Mouse (Mus musculus) midbrain, embryonic 10.5 days (tissue): Measurements from ENCODE around the gene Cldn7. TPM values are rescaled to one million over a fixed set of nuclear protein-coding genes. Genes with fewer than 3 reads are reported as not detected.
"Not testable (repeated sequence)": the region's sequence is repeated elsewhere in the genome, so short reads cannot be mapped to it uniquely, and the experiment has no call there.

Experiments
- DNase-seq: peaks from one replicate; pipeline ENCODE4 v3.0.0-alpha.2; 2017; ENCODE audit warnings: low spot score
- H3K27ac ChIP-seq: fragments of 300-500 bp; sonication (generic); replicated peaks from 2 replicates; pipeline ENCODE4 v1.5.1; 2016; ENCODE audit warnings: mild to moderate bottlenecking
- H3K27me3 ChIP-seq: fragments of 300-500 bp; sonication (generic); 2 replicates; pipeline ENCODE4 v1.6.1; 2016; ENCODE audit warnings: low read depth, mild to moderate bottlenecking; ENCODE audit not compliant: poor library complexity, severe bottlenecking
- H3K36me3 ChIP-seq: fragments of 300-500 bp; sonication (generic); 2 replicates; pipeline ENCODE4 v1.6.1; 2016; ENCODE audit warnings: mild to moderate bottlenecking, moderate library complexity
- H3K4me1 ChIP-seq: fragments of 300-500 bp; sonication (generic); 2 replicates; pipeline ENCODE4 v1.6.1; 2016
- H3K4me3 ChIP-seq: fragments of 300-500 bp; sonication (generic); 2 replicates; pipeline ENCODE4 v1.5.1; 2016; ENCODE audit warnings: mild to moderate bottlenecking, moderate library complexity
- H3K9me3 ChIP-seq: fragments of 300-500 bp; sonication (generic); replicated peaks from 2 replicates; pipeline ENCODE4 v1.6.1; 2016; ENCODE audit warnings: mild to moderate bottlenecking
- WGBS: fragments of 180-500 bp; shearing (Covaris S2); methylation state at CpG from one replicate; pipeline ENCODE4 v1.1.7; 2016; 5-methylcytosine and 5-hydroxymethylcytosine counted together
- polyA plus RNA-seq: library from polyadenylated mRNA; unstranded; fragments of >200 nt; fragmentation: Nextera tagmentation; extraction: Ambion mirVana; gene quantifications from 2 replicates; pipeline ENCODE4 v1.2.1, GENCODE M21; 2016

The Cldn7 gene
- polyA plus RNA-seq, 1 experiment from 2014 or later: 7.6 TPM

GRCm38 (mm10) chr11:69948763-69949150, 15.8 kb upstream of the Cldn7 start:
- peak overlapping the region; percentile 92 for H3K27ac ChIP-seq
- peak overlapping the region; percentile 56 for H3K4me3 ChIP-seq
- H3K27me3 ChIP-seq: peaks cover 15% of the 10 kb centered on the region
- DNase-seq: peak; percentile 90
- peaks cover 33% of the 10 kb centered on the region for H3K4me1 ChIP-seq
- H3K36me3 ChIP-seq: peaks cover 26% of the 10 kb centered on the region
- no peaks in the 10 kb centered on the region for H3K9me3 ChIP-seq
- WGBS: 0% methylated on average over 14 of the region's 14 CpGs

GRCm38 (mm10) chr11:69950807-69951459, 13.6 kb upstream of the Cldn7 start:
- DNase-seq: no peak
- peaks cover 15% of the 10 kb centered on the region for H3K27me3 ChIP-seq
- WGBS: 46% methylated on average over 4 of the region's 4 CpGs
- H3K36me3 ChIP-seq: 0 out of 2 replicates have a peak, but pooled peaks cover 5% of the 10 kb centered on the region
- H3K4me1 ChIP-seq: peaks cover 33% of the 10 kb centered on the region
- H3K27ac ChIP-seq: no peak overlapping the region
- H3K9me3 ChIP-seq: no peaks in the 10 kb centered on the region
- H3K4me3 ChIP-seq: no peak overlapping the region

- Histone ChIP-seq H3K36me3 (no peaks in the 10 kb centered on the region), H3K27me3 (peaks cover 4% of the 10 kb centered on the region), H3K4me3 (no peak overlapping the region), H3K4me1 (peaks cover 21% of the 10 kb centered on the region), H3K27ac (no peak overlapping the region), H3K9me3 (no peaks in the 10 kb centered on the region)
- no peak for DNase-seq
- 31% methylated on average over 1 of the region's 1 CpGs for WGBS
These were observed 12.3 kb upstream of the Cldn7 start for GRCm38 (mm10) chr11:69952274-69952673.

GRCm38 (mm10) chr11:69953267-69953915, 11.2 kb upstream of the Cldn7 start:
- H3K9me3 ChIP-seq: no peaks in the 10 kb centered on the region
- H3K36me3 ChIP-seq: no peaks in the 10 kb centered on the region
- no peak overlapping the region for H3K4me3 ChIP-seq
- no peak overlapping the region for H3K27ac ChIP-seq
- peaks cover 10% of the 10 kb centered on the region for H3K4me1 ChIP-seq
- no peak for DNase-seq
- no peaks in the 10 kb centered on the region; the same call in none of the 2 replicates for H3K27me3 ChIP-seq
- WGBS: 66% methylated on average over 11 of the region's 11 CpGs

GRCm38 (mm10) chr11:69955618-69956017, 9.0 kb upstream of the Cldn7 start:
- 83% methylated on average over 4 of the region's 4 CpGs for WGBS

GRCm38 (mm10) chr11:69956218-69956617, 8.4 kb upstream of the Cldn7 start:
- WGBS: 73% methylated on average over 1 of the region's 1 CpGs
- no peaks in the 10 kb centered on the region; the same call in none of the 2 replicates for H3K27me3 ChIP-seq
- no peaks in the 10 kb centered on the region for H3K9me3 ChIP-seq
- H3K36me3 ChIP-seq: no peaks in the 10 kb centered on the region
- no peaks in the 10 kb centered on the region for H3K4me1 ChIP-seq
- DNase-seq: no peak
- H3K4me3 ChIP-seq: no peak overlapping the region
- no peak overlapping the region for H3K27ac ChIP-seq

More at GRCm38 (mm10) chr11:69955618-69956017, 9.0 kb upstream of the Cldn7 start:
- not testable (repeated sequence) for H3K4me3 ChIP-seq, H3K27me3 ChIP-seq, H3K4me1 ChIP-seq, H3K9me3 ChIP-seq, DNase-seq, H3K36me3 ChIP-seq, H3K27ac ChIP-seq

- peaks cover 43% of the 10 kb centered on the region for H3K27me3 ChIP-seq
- 23% methylated on average over 5 of the region's 5 CpGs for WGBS
- H3K36me3 ChIP-seq: no peaks in the 10 kb centered on the region
- peaks cover 7% of the 10 kb centered on the region for H3K4me1 ChIP-seq
- H3K27ac ChIP-seq: no peak overlapping the region
- H3K9me3 ChIP-seq: no peaks in the 10 kb centered on the region
- no peak overlapping the region for H3K4me3 ChIP-seq
- no peak for DNase-seq
These were observed 4.0 kb upstream of the Cldn7 start for GRCm38 (mm10) chr11:69960616-69961015.

GRCm38 (mm10) chr11:69961841-69962240, 2.7 kb upstream of the Cldn7 start:
- peaks cover 55% of the 10 kb centered on the region for H3K27me3 ChIP-seq
- DNase-seq: no peak
- H3K9me3 ChIP-seq: no peaks in the 10 kb centered on the region
- H3K4me3 ChIP-seq: no peak overlapping the region
- no peaks in the 10 kb centered on the region for H3K36me3 ChIP-seq
- H3K27ac ChIP-seq: no peak overlapping the region
- 54% methylated on average over 5 of the region's 5 CpGs for WGBS
- peaks cover 18% of the 10 kb centered on the region for H3K4me1 ChIP-seq

GRCm38 (mm10) chr11:69965271-69966005, 859 bp downstream of the Cldn7 start:
- Histone ChIP-seq H3K4me1 (peaks cover 19% of the 10 kb centered on the region), H3K9me3 (no peaks in the 10 kb centered on the region), H3K4me3 (peak overlapping the region; percentile 40), H3K36me3 (peaks cover 30% of the 10 kb centered on the region), H3K27ac (no peak overlapping the region), H3K27me3 (peaks cover 74% of the 10 kb centered on the region)
- no peak for DNase-seq
- 2% methylated on average over 49 of the region's 49 CpGs for WGBS

GRCm38 (mm10) chr11:69966006-69966859, 1.7 kb downstream of the Cldn7 start:
- 3% methylated on average over 59 of the region's 59 CpGs for WGBS
- Histone ChIP-seq H3K4me1 (peaks cover 19% of the 10 kb centered on the region), H3K4me3 (peak overlapping the region; percentile 40), H3K9me3 (no peaks in the 10 kb centered on the region), H3K36me3 (peaks cover 36% of the 10 kb centered on the region), H3K27me3 (peaks cover 74% of the 10 kb centered on the region), H3K27ac (peak overlapping the region; percentile 55; the same call in 1 of the 2 replicates)
- DNase-seq: peak; percentile 41

GRCm38 (mm10) chr11:69966860-69967517, 2.4 kb downstream of the Cldn7 start:
- 39% methylated on average over 17 of the region's 17 CpGs for WGBS
- no peak for DNase-seq
- Histone ChIP-seq H3K36me3 (peaks cover 43% of the 10 kb centered on the region), H3K27ac (peak overlapping the region; percentile 55; the same call in 1 of the 2 replicates), H3K27me3 (peaks cover 68% of the 10 kb centered on the region), H3K4me1 (peaks cover 19% of the 10 kb centered on the region), H3K4me3 (peak overlapping the region; percentile 40), H3K9me3 (no peaks in the 10 kb centered on the region)

- DNase-seq: no peak
- WGBS: 89% methylated on average over 4 of the region's 4 CpGs
- Histone ChIP-seq H3K9me3 (no peaks in the 10 kb centered on the region), H3K4me3 (no peak overlapping the region), H3K27ac (no peak overlapping the region), H3K4me1 (peaks cover 19% of the 10 kb centered on the region), H3K36me3 (peaks cover 61% of the 10 kb centered on the region), H3K27me3 (peaks cover 50% of the 10 kb centered on the region)
These were observed 4.2 kb downstream of the Cldn7 start for GRCm38 (mm10) chr11:69968793-69969192.
